Mouse (Mus musculus) lung, embryonic 16.5 days (tissue): ENCODE measurements around the gene Gli1. TPM values are rescaled to one million over a fixed set of nuclear protein-coding genes. Genes with fewer than 3 reads are reported as not detected.

ENCODE experiments used
- ATAC-seq: fragments of 200-750 bp; cut with Nextera tagmentation; 2 replicates; pipeline ENCODE4 v1.8.0; 2017; ENCODE audit warnings: low read depth, mild to moderate bottlenecking, moderate library complexity
- H3K27ac ChIP-seq: fragments of 300-500 bp; sonication (generic); 2 replicates; pipeline ENCODE4 v1.5.1; 2014; ENCODE audit warnings: mild to moderate bottlenecking, control low read depth, low read length
- H3K27me3 ChIP-seq: fragments of 300-500 bp; sonication (generic); 2 replicates; pipeline ENCODE4 v1.6.1; 2014; ENCODE audit warnings: low read depth, low read length, mixed read lengths; ENCODE audit not compliant: control insufficient read depth, insufficient read depth
- H3K36me3 ChIP-seq: fragments of 300-500 bp; sonication (generic); 2 replicates; pipeline ENCODE4 v1.6.1; 2014; ENCODE audit warnings: low read length; ENCODE audit not compliant: control insufficient read depth, insufficient read depth
- H3K4me1 ChIP-seq: fragments of 300-500 bp; sonication (generic); replicated peaks from 2 replicates; pipeline ENCODE4 v1.6.1; 2014; ENCODE audit warnings: low read length, mixed read lengths; ENCODE audit not compliant: control insufficient read depth, insufficient read depth
- H3K4me2 ChIP-seq: fragments of 300-500 bp; sonication (generic); 2 replicates; pipeline ENCODE4 v1.6.1; 2014; ENCODE audit warnings: low read depth, low read length, control low read depth
- H3K4me3 ChIP-seq: fragments of 300-500 bp; sonication (generic); 2 replicates; pipeline ENCODE4 v1.5.1; 2014; ENCODE audit warnings: mild to moderate bottlenecking, low read length, control low read depth
- H3K9ac ChIP-seq: fragments of 300-500 bp; sonication (generic); 2 replicates; pipeline ENCODE4 v1.6.1; 2014; ENCODE audit warnings: low read length, control low read depth
- H3K9me3 ChIP-seq: fragments of 300-500 bp; sonication (generic); 2 replicates; pipeline ENCODE4 v1.6.1; 2016; ENCODE audit warnings: low read length; ENCODE audit not compliant: control insufficient read depth
- WGBS: fragments of 180-500 bp; shearing (Covaris S2); extraction: QIAGEN DNeasy Blood & Tissue Kit; methylation state at CpG from one replicate; pipeline ENCODE4 v1.1.7; 2014; 5-methylcytosine and 5-hydroxymethylcytosine counted together
- polyA plus RNA-seq: library from polyadenylated mRNA; unstranded; fragments of >200 nt; fragmentation: Nextera tagmentation; extraction: Ambion mirVana; gene quantifications from 2 replicates; pipeline ENCODE4 v1.2.1, GENCODE M21; 2015

Gli1 gene
- polyA plus RNA-seq, 1 experiment from 2014 or later = 10.5 TPM

- H3K27me3 ChIP-seq = no peaks in the 10 kb centered on the region
- H3K4me3 ChIP-seq = peak overlapping the region; percentile 84
- H3K9me3 ChIP-seq = no peaks in the 10 kb centered on the region
- H3K36me3 ChIP-seq = peaks cover 29% of the 10 kb centered on the region
- peak overlapping the region; percentile 94 for H3K27ac ChIP-seq
- WGBS = 2% methylated on average over 19 of the region's 19 CpGs
- H3K9ac ChIP-seq = peak overlapping the region; percentile 84
- peak overlapping the region; percentile 75 for H3K4me2 ChIP-seq
- peaks cover 38% of the 10 kb centered on the region for H3K4me1 ChIP-seq
- peak; percentile 37 for ATAC-seq
Measured at GRCm38 (mm10) chr10:127290930-127291880, 50.6 kb downstream of the Gli1 start.

DNA sequence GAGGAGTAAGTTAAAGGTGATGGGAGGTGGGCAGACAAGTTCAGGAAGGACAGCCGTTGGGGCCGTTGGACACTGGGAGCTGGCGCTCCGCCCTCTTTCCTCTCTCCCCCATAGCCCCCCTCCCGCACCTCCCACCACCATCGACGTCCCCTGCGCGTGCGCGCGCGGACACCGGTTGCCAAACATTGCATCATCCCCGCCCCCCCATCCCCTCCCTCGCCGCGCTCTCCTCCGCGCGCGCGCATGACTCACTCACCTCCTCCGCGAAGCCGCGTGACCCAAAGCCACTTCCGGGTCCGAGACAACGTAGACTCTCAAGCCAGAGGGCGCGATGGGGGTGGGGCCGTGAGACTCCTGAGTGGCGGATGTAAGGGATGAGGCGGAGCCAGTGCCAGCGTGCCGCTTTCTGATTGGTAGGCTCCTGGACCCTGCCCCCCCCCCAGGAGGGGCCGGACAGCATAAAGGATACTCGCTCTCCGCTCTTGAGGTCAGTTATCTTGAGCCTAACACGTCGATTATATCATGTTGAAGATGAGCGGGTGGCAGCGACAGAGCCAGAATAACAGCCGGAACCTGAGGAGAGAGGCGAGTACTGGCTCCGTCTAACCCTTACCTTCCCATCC lies 51.4 kb downstream of the Gli1 start:
- H3K4me3 ChIP-seq = peak overlapping the region; percentile 84
- peak overlapping the region; percentile 100 for H3K27ac ChIP-seq
- no peaks in the 10 kb centered on the region for H3K9me3 ChIP-seq
- ATAC-seq = peak; percentile 92
- peak overlapping the region; percentile 91 for H3K4me2 ChIP-seq
- H3K4me1 ChIP-seq = peaks cover 38% of the 10 kb centered on the region
- H3K9ac ChIP-seq = peak overlapping the region; percentile 86
- peaks cover 29% of the 10 kb centered on the region for H3K36me3 ChIP-seq
- H3K27me3 ChIP-seq = no peaks in the 10 kb centered on the region
- 0% methylated on average over 41 of the region's 47 CpGs for WGBS

- peaks cover 22% of the 10 kb centered on the region for H3K36me3 ChIP-seq
- 0 out of 2 replicates have a peak, but pooled peaks have one; percentile 2 for ATAC-seq
- no peaks in the 10 kb centered on the region for H3K27me3 ChIP-seq
- peak overlapping the region; percentile 91 for H3K4me2 ChIP-seq
- WGBS = 2% methylated on average over 15 of the region's 15 CpGs
- H3K4me3 ChIP-seq = peak overlapping the region; percentile 84
- H3K27ac ChIP-seq = peak overlapping the region; percentile 100
- no peaks in the 10 kb centered on the region for H3K9me3 ChIP-seq
- H3K4me1 ChIP-seq = peaks cover 38% of the 10 kb centered on the region
- H3K9ac ChIP-seq = peak overlapping the region; percentile 86
Measured at GRCm38 (mm10) chr10:127289573-127290191, 52.1 kb downstream of the Gli1 start.

DNA sequence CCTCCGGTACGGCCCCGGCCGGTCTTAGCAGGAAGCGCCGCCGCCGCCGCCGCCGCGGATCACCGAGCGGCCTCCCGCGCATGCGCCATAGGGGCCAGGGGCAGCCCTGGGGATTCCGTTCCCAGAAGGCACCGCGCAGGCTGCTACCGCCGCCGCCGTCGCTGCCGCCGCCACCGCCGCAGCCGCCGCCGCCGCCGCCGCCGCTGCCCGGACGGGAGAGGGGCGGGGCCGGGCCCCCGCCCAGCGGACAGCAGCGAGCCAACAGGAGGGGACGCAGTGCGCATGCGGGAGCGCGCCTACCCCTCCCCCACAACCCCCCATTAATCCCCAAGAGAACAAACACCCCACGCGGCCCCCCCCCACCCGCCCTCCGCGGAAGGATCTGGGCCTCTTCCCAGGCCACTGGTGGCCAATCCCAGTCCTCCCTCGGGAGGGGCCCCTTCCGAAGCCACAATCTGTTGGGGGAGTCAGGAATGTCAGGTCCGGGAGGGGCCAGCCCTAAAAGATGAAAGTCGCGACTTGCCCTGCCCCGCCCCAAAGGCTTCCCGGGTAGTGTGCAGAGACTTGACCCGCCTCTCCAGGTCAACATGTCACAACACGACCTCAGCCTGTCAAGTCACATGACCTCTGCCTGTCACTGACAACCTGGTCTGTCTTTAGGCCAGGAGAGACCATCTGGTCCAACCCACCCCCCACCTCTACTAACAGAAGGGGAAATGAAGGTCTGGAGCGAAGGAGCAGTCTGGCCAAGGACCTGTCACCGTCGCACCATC lies 52.8 kb downstream of the Gli1 start, which contains the start of gene Mbd6:
Gene Mbd6 (minus strand): TSS at position 219 of the 773 bp plus-strand sequence.
- no peaks in the 10 kb centered on the region for H3K27me3 ChIP-seq
- ATAC-seq = peak; percentile 34
- peak within 1 kb of the TSS; percentile 100 for H3K27ac ChIP-seq
- H3K36me3 ChIP-seq = peaks cover 23% of the 10 kb centered on the region
- H3K9me3 ChIP-seq = no peaks in the 10 kb centered on the region
- peak within 1 kb of the TSS; percentile 84 for H3K4me3 ChIP-seq
- H3K9ac ChIP-seq = peak within 1 kb of the TSS; percentile 86
- H3K4me2 ChIP-seq = peak within 1 kb of the TSS; percentile 91
- H3K4me1 ChIP-seq = peaks cover 38% of the 10 kb centered on the region
- WGBS = under 1% methylated on average over 22 of the region's 65 CpGs

- no peaks in the 10 kb centered on the region for H3K9me3 ChIP-seq
- ATAC-seq = peak; percentile 22
- H3K36me3 ChIP-seq = peaks cover 25% of the 10 kb centered on the region
- H3K4me1 ChIP-seq = peaks cover 36% of the 10 kb centered on the region
- WGBS = 2% methylated on average over 16 of the region's 28 CpGs
- H3K27ac ChIP-seq = peak overlapping the region; percentile 100
- H3K27me3 ChIP-seq = no peaks in the 10 kb centered on the region
- peak overlapping the region; percentile 91 for H3K4me2 ChIP-seq
- H3K9ac ChIP-seq = peak overlapping the region; percentile 86
- peak overlapping the region; percentile 84 for H3K4me3 ChIP-seq
Measured at GRCm38 (mm10) chr10:127288328-127288799, 53.4 kb downstream of the Gli1 start.

DNA sequence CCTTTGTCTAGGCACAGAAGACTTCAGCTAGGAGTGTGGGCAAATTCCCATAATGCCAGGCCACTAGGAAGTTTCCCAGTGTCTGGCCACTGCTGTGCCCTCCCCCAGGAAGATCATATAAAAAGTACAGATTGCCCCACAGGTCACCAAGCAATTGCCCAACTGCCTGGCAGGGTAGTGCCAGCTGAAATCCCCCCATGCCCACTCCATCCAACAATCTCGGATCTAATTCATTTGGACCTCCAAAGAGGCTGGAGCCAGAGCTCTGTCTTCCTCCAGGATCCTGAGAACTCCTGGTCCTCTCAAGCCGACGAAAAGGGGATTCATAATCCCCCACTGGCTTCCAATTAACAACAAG lies 53.9 kb downstream of the Gli1 start:
- peak overlapping the region; percentile 84 for H3K4me3 ChIP-seq
- H3K4me2 ChIP-seq = peak overlapping the region; percentile 91
- H3K4me1 ChIP-seq = peaks cover 35% of the 10 kb centered on the region
- H3K9ac ChIP-seq = peak overlapping the region; percentile 86
- peak overlapping the region; percentile 100 for H3K27ac ChIP-seq
- H3K9me3 ChIP-seq = no peaks in the 10 kb centered on the region
- ATAC-seq = no peak
- WGBS = 0% methylated on average over 3 of the region's 3 CpGs
- H3K36me3 ChIP-seq = peaks cover 30% of the 10 kb centered on the region
- H3K27me3 ChIP-seq = no peaks in the 10 kb centered on the region

DNA sequence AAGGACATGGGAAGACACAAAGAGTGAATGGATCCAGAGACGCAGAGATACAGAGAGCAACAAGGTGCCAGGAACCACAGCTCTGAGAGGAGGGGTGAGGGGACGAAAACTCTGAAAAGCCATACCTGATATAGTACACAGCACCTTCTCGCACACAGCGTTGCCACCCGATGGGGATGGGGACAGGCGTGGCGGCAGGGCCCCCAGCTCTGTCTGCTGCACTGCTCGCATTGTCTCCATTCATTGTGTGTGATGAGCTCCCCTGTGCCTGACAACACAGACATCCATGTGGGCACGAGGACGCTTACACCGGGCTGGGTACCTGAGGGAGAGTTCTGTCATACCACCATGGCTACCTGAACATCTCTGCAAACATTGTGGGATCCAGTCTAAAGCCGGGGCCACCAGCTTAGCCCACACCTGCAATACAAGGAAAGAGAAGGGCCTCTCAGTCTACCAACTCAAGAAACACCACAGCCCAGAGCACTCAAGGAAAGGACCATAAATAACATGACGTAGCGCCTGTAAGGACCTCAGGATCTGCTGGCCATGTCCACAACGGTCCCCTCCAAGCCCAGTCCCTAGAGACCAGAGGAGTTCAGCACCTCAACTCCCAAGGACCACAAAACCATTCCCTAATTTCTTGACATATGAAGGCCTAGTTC lies 54.4 kb downstream of the Gli1 start:
- peaks cover 31% of the 10 kb centered on the region for H3K4me1 ChIP-seq
- peak overlapping the region; percentile 100 for H3K27ac ChIP-seq
- no peak for ATAC-seq
- peak overlapping the region; percentile 86 for H3K9ac ChIP-seq
- 63% methylated on average over 15 of the region's 15 CpGs for WGBS
- peak overlapping the region; percentile 84 for H3K4me3 ChIP-seq
- H3K36me3 ChIP-seq = peaks cover 34% of the 10 kb centered on the region
- H3K4me2 ChIP-seq = peak overlapping the region; percentile 91
- H3K9me3 ChIP-seq = no peaks in the 10 kb centered on the region
- H3K27me3 ChIP-seq = no peaks in the 10 kb centered on the region

DNA sequence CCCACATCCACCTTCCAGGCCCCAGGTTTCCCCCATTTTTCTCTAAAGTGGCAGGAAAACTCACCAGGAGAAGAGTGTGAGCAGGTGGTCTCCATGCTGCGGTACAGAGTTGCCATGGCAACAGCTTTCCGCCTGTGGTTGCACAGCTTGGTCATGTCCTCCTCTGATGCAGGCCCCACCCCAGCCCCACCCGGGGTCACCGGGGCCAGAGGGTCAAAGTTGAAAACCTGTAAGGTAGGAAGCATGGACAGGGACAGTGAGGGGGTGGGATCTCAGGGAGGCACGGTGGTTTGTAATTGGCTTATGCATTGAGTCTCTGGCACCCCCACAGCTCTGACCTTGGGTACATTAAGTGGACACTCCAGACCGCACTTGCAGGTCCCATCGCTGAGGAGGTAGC lies 55.0 kb downstream of the Gli1 start:
- H3K4me3 ChIP-seq = no peak overlapping the region
- peaks cover 39% of the 10 kb centered on the region for H3K36me3 ChIP-seq
- ATAC-seq = no peak
- WGBS = 48% methylated on average over 7 of the region's 7 CpGs
- peaks cover 25% of the 10 kb centered on the region for H3K4me1 ChIP-seq
- H3K27me3 ChIP-seq = no peaks in the 10 kb centered on the region
- H3K9me3 ChIP-seq = no peaks in the 10 kb centered on the region
- no peak overlapping the region; the same call in 1 of the 2 replicates for H3K9ac ChIP-seq
- H3K4me2 ChIP-seq = no peak overlapping the region
- H3K27ac ChIP-seq = no peak overlapping the region
